Comparison of ENCODE assay signal across 8 mouse cellular contexts in the genomic region with DNA sequence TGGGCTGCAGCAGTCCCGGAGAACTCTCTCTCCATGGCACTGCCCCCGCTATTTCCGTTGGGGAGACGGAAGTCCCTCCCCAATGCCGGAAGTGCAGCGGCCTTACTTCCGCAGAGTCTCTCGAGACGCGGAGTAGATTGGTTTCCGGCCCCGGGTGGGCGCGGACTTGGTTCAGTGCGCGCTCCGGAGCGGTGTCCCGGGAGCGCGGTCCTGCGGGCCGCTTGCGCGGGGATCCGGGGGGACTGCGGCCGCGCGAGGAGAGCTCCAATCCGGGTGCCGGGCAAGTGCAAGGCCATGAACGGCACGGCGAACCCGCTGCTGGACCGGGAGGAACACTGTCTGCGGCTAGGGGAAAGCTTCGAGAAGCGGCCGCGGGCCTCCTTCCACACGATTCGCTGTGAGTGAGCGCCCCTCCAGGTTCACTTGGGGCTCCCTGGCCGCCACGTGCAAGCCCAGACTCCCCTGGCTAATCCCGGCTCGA. TPM values are rescaled to one million over a fixed set of nuclear protein-coding genes. Genes with fewer than 3 reads are reported as not detected.
A peak's percentile ranks its signal among the peaks of the same experiment; 100 is the strongest.
DNase-seq lines count a peak whose midpoint lies in the region; ATAC-seq lines count a peak whose summit lies in the region.

A gene (minus strand): TSS at position 66 of the 481 bp plus-strand sequence.

- H3K9ac ChIP-seq in hindbrain, embryonic 12.5 days = peak within 1 kb of the TSS; percentile 93

- H3K4me2 ChIP-seq in hindbrain, embryonic 12.5 days (replicated peaks) = peak within 1 kb of the TSS; percentile 94

- no peaks in the 10 kb centered on the region for H3K27me3 ChIP-seq in hindbrain, embryonic 12.5 days

- peaks cover 35% of the 10 kb centered on the region for H3K36me3 ChIP-seq in hindbrain, embryonic 12.5 days

- peak within 1 kb of the TSS; percentile 92 for H3K4me3 ChIP-seq in hindbrain, embryonic 12.5 days

- DNase-seq in Muller cell, postnatal 12 days (ENCODE audit: inconsistent ontology term) = peak; percentile 94
- peak; percentile 89 for DNase-seq in cerebellum, adult 9-11 months
- peak; percentile 81 to 86 for DNase-seq in frontal cortex, postnatal 10 days (ENCODE audit: low spot score in 2 of 2)
- DNase-seq in layer of hippocampus, postnatal 14 days (ENCODE audit: low spot score in 2 of 2) = peak; percentile 85 to 92
- DNase-seq in lung, postnatal 14 days = peak; percentile 92
- peak; percentile 74 for DNase-seq in retina, adult 2 months (ENCODE audit: low read depth, low spot score)
- DNase-seq in thymus, postnatal 36 days = peak; percentile 90 to 93

- peaks cover 28% of the 10 kb centered on the region for H3K4me1 ChIP-seq in hindbrain, embryonic 12.5 days

- under 1% methylated on average over 49 of the region's 49 CpGs for WGBS in hindbrain, embryonic 12.5 days

- H3K9me3 ChIP-seq in hindbrain, embryonic 12.5 days (replicated peaks) = no peaks in the 10 kb centered on the region

- peak within 1 kb of the TSS; percentile 89 for H3K27ac ChIP-seq in hindbrain, embryonic 12.5 days

- ATAC-seq in hindbrain, embryonic 12.5 days (ENCODE audit: low FRiP score) = peak; percentile 94

RNA-seq across cellular contexts. Expression of the gene that starts here (rescaled TPM):
- 62.6 and 73.8 TPM in 2 replicates for polyA plus RNA-seq in hindbrain, embryonic 12.5 days (2016; fragmentation: Nextera tagmentation; extraction: Ambion mirVana)
- total RNA-seq in layer of hippocampus, postnatal 14 days (2021) = 10 to 100 TPM; 27.6 to 28.5 TPM

Comparison
In these comparisons a context has a peak if more than half of its experiments do, and no peak if none do; other contexts are left out.
1. Peak in every context shown above with its lines: DNase-seq, ATAC-seq, H3K4me3 ChIP-seq and H3K27ac ChIP-seq.